Mouse (Mus musculus) embryo, embryonic 11.5 days (tissue): ENCODE measurements around the gene Arfgef2.

Experiments used
- DNase-seq: peaks from one replicate; pipeline ENCODE4 v3.0.0-alpha.2; 2012; ENCODE audit warnings: low read depth, low spot score

Arfgef2 gene

DNA sequence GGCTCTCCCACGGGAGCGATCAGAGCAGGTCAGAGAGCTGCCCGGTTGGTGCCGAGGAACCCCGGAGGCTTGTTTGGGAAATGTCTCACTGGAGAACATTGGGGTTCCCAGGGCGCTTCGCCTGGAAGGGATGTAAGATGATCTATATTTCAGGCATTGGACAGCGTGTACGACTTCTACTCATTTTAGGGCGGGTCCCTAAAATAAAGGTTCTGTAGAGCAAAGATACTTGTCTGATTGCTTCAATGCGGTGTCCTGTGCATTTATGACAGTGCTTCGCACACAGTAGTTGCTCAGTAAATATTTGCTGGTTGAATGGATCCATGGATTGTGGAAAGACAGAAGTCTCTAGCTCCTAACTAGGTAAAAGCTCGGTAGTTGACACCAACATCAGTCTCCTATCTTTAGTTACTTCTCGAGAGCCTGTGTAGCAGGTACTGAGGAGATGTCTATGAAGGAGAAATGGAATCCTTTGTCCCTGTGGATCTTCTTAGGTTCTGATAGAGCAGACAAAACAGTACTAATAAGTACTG, 851 bp downstream of the Arfgef2 start:
- DNase-seq, result no peak

DNA sequence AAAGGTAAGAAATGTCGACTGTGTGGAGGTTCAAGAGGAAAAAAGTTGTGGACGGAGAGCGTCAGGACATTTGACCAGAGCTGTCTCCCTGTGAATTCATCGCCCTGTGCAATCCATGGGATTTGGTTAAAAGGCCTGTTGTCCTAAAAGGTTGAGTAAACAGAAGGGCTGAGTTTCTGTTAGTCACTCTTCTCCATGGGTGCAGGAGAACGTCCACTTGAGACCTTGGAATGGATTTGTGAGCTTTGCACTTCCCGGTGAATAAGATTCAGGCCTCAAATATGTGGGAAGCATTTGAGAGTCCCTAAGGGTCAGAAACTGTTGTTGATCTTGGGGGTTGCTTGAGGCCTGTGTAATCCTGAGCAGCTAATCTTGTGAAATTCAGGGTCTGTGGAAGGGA, 1.4 kb downstream of the Arfgef2 start:
- no peak for DNase-seq

DNA sequence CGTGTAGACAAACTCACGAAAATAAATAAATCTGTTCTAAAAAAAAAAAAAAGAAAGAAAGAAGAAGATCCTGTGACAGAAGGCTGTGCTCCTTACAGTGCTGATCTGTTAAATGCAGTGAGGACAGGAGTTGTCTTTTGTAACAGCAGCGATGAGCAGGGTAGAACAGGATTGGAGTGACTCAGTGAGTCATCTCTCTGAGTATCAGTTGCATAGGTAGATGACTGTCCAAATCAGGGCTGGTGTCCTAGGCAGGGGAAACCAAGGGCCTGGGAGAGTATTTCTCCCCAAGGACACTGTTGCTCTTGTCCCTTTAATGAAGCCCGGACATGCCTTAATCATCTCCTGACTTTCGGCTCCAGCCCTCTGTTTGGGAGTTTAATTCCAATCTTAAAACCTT, 4.1 kb downstream of the Arfgef2 start:
- no peak for DNase-seq

DNA sequence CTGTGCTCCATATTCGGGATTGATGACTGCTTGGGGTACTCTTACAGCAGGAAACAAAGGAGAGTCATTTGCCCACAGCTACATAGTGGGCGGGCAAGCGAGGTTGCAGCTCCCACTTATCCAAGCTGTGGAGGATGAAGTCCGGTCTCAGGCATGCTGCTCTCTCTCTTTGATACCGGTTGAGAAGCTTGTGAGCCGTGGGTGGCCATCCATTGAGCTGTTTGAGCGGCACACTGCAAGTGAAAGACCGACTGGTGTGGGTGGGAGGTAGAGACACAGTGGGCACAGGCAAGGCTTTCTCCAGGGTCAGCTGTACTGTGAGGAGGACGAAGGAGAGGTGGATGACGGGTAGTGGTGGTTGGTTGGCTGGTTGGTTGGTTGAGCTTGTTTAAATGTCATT, 5.4 kb downstream of the Arfgef2 start:
- DNase-seq, result no peak

DNA sequence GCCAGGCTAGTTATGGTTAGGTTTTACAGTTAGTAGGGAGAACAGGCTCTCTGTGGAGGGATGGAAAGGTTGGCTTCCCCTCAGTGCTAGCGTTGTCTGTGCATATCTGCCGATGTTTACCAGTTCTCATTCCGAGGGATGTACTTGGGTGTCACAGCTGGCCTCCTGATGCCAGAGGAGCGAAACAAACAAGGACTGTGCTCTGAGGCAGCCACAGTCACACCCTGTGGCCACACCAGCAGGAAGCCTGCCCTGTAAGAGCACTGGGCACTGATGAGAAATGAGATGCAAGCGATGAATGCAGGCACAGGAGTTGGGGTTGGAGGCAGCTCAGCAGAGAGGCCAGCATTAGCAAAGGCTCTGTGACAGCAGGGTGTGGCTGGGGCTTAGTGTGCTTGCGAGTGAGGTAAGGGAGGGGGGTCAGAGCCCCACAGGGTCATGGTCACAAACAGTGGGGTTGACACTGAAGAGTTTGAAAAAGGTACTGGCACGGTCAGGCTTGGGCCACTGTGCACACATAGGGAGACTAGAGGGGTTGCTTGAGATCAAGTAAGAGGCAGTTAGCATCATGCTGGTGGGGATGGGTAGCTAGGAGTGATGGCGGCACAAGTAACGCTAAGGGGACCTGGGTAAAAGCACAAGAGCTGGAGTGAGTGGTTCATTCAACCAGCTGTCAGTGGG, 13.2 kb downstream of the Arfgef2 start:
- no peak for DNase-seq

DNA sequence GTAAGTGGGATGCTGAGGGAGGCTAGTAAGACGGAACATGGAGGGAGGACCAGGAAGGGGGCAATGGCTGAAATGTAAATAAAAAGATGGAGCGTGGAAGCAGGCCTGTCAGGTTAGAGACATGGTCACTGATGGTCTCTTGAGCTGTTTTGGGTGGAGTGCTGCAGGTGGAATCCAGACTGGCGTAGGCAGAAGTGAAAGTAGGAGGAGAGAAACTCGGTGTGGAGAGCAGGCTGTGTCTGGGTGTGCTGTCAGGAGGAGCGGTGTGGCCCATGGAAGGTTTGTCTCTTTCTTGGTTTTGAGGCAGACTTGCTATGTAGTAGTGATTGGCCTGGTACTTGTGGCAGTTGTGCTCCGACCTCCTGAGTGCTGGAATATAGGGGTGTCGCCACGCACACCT, 14.5 kb downstream of the Arfgef2 start:
- DNase-seq, result no peak

DNA sequence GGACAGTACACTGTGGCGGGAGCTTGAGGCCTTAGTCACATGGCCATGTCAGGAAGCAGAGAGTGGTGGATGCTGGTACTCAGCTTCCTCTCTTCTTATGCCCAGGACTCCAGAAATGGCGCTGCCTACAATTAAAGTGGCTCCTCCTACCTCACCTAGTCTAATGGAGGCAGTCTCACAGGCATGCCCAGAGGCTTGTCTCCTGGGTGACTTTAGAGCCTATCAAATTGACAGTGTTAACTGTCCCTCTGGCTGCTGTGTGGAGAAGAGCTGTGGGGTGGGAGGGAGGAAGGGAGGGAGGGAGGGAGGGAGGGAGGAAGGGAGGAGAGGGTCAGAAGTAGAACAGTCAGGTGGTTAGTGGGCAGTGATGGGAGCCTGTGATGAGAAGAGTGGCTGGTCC, 15.5 kb downstream of the Arfgef2 start:
- DNase-seq, result no peak

DNA sequence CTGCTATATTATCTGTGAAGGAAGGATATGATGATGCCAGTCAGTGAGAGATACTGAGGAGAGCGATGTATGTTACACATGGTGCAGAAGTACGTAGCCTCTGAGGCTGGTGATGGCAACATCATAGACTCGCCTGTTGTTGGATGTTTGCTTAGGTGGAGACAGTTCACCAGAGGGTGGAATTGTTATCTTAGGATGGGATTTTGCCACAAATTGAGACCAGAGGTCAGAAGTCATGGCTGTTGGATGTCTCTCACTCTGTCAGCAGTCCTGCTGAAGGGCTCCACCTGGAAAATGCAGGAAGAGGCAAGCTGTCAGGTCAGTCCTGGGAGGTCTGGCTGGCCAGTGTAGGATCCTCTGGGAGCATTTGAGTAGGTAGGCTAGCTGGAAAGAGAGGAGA, 16.0 kb downstream of the Arfgef2 start:
- DNase-seq, result no peak

DNA sequence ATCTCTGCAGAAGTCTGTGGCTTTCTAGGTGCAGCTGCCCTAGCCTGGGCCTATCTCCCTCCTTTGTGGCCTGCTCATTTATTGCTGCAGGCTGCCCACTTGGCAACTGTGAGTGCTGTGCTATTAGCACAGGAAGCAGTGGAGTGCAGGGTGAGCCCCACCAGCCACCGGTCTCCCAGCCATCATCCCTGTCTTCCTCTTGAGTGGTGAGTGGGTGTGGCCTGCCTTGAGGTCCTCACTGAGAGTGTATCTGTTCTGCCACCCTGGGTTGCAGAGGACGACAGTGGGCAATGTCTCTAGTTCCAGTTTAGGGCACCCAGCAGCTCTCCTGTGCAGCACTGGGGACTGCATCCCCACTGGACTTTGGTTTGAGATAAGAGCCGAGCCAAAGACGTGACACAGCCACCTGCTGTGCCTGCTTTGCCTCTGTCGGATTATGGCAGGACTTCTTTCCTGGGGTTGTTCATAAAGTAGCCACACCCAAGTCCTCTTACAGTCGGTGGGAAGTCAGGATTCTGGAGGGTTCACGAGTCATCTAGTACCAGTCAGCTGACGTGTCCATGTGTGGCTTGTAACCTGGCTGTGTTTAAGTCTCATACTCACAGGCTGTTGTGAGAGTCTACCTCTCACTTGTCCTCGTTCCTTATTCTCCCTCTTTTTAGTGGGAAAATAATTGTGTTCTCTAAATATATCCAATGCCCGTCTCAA, 16.9 kb downstream of the Arfgef2 start:
- DNase-seq, result no peak

DNA sequence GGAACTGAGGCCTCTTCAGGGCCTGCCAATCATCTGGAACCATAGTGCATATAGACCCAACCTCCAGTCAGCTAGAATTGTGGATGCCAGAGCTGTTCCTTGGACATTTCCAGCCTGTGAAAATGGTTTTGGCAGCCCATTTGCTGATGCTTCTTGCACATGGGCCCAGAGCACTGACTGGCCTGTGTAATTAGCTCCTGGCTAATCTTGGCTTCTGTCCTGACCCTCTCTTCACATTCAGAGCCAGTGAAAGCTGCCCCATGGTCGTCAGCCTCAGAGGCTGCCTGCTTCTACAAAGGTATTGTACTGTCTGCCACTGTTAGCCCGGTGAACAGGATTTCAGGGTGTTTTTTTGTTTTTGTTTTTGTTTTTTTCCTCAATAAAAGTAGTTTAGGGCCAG, 17.5 kb downstream of the Arfgef2 start:
- DNase-seq, result no peak

DNA sequence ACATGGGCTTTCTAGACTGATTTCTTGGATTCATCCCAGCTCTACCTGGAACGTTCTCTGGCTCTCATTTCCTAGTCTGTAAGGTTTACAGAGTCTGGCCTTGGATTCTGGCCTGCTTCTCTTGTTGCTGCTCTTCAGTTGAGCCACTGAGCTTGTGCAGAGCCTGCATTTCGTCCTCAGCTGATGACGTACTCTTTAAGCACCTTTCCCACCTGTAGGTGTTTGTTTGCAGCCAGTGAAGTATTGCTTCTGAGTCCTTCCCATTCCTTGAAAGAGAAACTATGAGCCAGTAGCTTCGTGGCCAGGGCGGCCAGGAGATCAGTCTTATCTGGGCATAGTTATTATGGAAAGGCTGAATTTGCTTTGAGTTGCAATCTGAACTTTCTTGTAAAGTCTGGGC, 19.0 kb downstream of the Arfgef2 start:
- no peak for DNase-seq

DNA sequence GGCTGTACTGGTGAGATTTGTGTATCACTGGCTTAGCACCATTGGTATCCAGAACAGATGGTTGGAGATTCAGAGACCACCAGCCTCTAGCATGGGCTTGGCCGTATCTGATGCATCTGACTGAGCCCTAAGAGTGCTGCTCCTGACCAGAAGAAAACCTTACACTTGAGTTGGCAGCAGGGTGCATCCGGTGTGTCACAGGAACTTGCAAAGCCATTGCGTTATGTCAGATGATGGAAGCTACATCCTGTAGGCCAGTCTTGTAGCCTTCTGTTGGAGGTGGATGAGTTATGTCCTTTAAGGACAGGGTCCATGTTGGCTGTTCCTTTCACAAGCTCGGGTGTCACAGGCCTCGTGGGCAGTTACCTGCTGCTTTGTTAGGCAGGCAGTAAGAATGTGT, 19.6 kb downstream of the Arfgef2 start:
- DNase-seq, result no peak

DNA sequence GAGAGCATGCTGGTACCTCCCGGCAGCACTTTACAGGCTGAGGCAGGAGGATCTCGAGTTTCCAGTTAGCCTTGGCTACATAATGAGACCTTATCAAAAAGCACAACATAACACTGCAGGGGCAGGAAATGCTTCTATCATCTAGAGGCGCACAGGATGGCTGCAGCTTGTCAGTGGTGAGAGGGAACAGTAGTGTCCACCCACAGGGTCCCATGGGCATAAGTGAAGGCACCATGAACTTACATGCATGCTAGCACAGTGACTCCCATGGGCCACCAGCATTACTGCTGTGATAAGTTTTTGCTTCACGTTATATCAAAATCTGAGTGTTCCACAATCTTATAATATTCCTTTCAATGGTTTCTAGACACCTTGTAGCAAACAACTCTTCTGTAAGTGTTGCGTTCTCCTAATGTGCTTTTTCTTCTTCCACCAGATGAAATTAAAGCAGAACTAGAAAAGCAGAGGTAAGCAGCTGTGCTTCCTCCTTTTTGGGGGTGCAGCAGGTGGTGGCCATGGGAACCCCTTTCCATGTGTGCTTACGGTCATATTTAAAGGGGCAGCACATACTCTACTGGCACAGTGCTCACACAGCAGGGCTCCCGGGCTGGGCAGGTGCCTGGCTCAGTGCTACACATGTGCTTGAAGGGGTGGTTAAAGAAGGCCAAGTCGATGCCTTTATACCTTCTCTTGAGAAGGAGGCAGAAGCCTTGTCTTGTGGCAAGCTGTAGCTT, 21.3 kb downstream of the Arfgef2 start:
- no peak for DNase-seq

DNA sequence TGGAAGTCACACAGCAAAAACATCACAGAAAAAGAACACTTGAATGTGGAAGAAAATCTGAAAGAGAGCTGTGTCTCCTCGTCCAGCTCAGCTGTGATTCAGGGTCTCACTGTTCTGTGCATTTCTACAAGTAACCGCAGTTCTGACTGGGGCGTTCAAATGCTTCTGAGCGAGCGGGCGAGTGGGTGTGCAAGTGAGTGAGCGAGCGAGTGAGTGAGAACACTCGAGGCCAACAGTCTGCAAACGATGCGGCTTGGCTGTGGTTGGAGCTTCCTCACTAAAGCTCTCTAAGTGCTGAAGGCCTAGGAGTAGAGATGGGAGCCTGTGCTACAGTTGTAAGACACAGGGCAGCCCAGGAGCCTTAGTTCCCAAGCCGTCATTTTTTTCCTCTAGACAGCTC, 22.9 kb downstream of the Arfgef2 start:
- no peak for DNase-seq

DNA sequence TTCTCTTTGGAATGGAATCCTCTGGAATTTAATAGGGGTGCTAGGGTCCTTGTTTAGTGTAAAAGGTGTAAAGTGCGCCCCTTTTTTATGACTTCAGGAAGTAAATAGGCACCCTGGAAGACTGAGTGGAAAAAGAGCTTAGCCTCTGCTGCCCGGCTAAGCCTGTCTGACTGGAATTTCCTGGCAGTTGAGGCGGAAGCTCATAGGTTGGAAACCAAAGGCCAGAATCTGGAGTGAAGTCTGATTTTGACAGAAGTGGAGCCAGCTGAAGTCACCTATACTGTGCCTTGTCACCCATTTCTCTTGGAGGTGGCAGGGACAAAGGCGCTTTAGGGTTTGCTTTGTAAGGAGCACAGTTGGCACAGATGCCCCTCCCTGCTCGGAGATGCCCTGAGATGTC, 25.0 kb downstream of the Arfgef2 start:
- DNase-seq, result no peak

DNA sequence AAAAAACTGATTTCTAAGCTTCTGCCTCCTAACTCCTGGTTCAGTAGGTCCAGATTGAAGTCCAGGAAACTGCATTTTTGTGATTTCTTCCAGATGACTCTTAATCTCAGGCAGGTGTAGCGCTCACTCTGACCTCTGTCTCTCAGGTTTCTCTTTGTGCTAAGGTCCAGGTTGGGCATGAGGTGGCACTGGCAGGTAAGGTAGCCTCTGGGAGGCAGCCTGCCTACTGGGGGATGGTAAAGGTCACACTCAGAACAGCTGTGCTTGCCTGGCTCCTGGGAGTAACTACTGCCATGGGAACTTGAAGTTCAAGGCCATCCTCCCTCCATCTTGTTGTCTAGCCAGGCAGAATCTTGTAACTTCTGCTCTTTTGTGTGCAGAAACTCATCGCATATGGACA, 28.7 kb downstream of the Arfgef2 start:
- DNase-seq, result no peak

DNA sequence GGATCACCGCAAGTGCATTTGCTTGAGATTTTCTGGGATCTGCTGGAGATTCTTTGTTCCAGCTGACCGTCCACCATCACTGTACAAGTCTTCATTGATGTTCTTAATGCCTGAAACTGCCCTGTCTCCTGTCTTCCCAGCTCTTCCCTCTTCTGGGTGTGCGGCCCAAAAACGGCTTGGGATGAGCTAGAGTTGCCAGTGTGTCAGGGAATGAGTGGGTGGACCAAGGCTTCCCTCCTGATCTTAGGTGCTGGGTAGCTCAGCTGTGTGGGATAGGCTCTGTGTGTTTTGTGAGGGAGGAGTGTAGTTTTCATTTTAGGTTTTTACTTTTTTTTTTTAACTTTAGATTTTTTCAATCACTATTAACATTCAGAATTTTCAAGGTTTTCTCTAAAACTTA, 29.4 kb downstream of the Arfgef2 start:
- no peak for DNase-seq

DNA sequence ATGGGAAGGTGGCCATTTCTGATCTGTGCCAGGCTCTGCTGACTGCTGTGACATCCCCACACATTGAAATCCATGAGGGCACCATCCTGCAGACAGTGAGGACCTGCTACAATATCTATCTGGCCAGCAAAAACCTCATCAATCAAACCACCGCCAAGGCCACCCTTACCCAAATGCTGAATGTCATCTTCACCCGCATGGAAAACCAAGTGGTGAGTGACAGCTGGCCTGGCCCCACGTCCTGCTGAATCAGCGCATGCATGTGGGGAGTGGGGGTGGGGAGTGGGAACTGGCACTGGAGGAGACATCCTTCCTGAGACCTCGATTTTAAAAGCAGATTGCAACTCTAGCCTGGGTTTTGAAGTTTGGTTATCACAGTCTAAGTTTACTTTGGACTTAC, 30.2 kb downstream of the Arfgef2 start:
- no peak for DNase-seq

DNA sequence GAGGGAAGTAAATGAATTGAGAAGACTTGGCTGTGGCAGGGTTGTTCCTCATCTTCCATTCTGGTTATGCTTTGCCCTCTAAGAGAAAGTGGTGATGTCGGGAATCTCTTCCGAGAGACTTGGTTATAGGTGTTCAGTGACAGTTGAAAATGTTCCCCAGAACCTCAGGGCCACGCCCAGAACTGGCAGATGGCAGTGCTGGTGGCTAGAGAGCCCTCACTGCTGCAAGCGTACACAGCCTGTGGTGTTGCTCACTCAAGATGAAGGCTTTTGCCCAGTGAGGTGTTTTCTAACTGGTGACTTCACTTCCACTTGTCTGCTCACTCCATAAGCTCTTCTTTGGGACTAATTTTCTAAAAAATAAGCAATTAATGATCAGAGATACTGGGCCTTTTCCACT, 36.4 kb downstream of the Arfgef2 start:
- no peak for DNase-seq

DNA sequence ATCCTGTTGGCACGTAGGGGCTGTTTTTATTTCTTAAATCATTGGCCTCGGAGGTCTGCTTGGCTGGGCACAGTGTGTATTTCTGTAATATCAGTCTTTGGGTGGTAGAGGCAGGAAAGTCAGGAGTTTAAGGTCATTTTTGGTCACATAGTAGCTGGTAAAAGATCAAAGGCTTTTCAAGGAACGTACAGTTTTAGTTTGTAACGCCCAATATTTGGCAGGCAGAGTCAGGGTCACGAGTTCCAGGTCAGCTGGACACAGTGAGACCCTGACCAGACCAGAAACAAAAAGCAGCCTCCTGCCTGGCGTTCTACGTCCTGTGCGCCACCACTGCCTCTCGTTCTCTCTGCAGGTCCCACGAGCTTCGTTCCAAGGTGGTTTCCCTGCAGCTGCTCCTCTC, 45.3 kb downstream of the Arfgef2 start:
- no peak for DNase-seq

DNA sequence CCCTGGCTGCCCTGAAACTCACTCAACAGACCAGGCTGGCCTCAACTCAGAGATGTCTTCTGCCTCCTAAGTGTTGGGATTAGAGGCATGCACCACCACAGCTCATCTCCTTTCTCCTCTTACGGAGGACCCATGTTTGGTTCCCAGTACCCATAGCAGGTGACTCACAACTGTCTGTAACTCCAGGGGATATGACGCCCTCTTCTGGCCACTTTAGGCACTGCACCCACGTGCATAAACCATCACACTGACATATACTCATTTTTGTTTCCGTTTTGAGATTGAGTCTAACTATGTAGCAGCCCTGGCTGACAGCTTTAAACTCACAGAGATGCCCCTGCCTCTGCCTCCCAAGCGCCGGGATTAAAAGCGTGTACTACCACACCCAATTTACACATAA, 46.9 kb downstream of the Arfgef2 start:
- DNase-seq, result no peak

DNA sequence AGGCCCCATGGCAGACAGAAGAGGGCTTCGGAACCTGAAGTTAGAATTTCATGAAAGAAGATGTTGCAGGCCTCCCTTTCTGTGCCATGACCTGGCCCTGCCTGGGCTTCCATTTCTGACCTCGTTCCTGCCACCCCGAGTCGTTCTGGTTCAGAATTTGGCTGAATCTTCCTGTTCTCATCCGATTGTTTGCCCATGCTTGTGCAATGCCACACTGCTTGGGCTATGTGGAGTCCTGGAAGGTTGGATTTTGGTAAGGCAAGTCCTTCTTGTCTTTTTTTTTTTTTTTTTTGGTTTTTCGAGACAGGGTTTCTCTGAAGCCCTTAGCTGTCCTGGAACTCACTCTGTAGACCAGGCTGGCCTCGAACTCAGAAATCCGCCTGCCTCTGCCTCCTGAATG, 50.4 kb downstream of the Arfgef2 start:
- no peak for DNase-seq

DNA sequence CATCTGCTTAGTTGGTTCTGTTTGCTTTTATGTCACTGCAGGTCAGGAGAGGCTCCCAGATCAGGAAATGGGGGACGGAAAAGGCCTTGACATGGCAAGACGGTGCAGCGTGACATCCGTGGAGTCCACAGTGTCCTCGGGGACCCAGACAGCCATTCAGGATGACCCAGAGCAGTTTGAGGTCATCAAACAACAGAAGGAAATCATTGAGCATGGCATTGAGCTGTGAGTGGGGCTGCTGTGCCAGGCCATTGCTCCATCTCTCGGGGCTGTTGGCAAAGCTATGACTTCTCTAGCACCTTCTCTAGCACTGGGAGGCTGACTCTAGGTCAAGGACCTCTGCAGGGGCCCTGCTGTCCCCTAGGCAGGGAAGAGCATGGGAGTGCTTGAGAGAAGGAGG, 51.0 kb downstream of the Arfgef2 start:
- DNase-seq, result no peak
